Comparison of ENCODE assay signal across 17 mouse cellular contexts in genomic region chr1:54563923-54564322, GRCm38 (mm10). TPM values are rescaled to one million over a fixed set of nuclear protein-coding genes. Genes with fewer than 3 reads are reported as not detected.
DNase-seq lines count a peak whose midpoint lies in the region; ATAC-seq lines count a peak whose summit lies in the region.
"Had no signal": no experiment of that assay in that cellular context is flagged by ENCODE, and none has a peak within 500 bp of the region (broad histone marks: within the 10 kb centered on the region; RNA-seq: fewer than 3 reads in every experiment).

No protein-coding gene starts in this region.

- peak; percentile 21 for DNase-seq in lung, postnatal 36 days
- no peak for DNase-seq in lung, adult 18-20 months
- DNase-seq in monocyte, adult 2 months (ENCODE audit: low read depth in 1 of 2, low spot score in 2 of 2), result peak; percentile 22 to 27
- DNase-seq in adrenal gland, postnatal 14 days, result no peak
- no peak for DNase-seq in layer of hippocampus, postnatal 36 days
- DNase-seq in embryo, embryonic 11 days, result no peak
- DNase-seq: adrenal gland, postnatal 10 days; cerebellum, adult 9-10 months; forebrain, postnatal 0 days; gastrocnemius, postnatal 25 days; left cerebral cortex, postnatal 4 days; lung, postnatal 14 days; right cerebral cortex, postnatal 14 days; thymus, postnatal 36 days had no signal

- peak; percentile 98 for ATAC-seq in granulocyte monocyte progenitor cell, adult 5-6 weeks (replicated peaks; ENCODE audit: poor library complexity, severe bottlenecking)
- ATAC-seq: forebrain, postnatal 0 days; intestine, postnatal 0 days; midbrain, embryonic 16.5 days had no signal

RNA-seq across cellular contexts. Expression of gene Pgap1, which starts 6.4 kb away (rescaled TPM):
- total RNA-seq in granulocyte monocyte progenitor cell, adult 5-6 weeks (2014; fragmentation: Nextera tagmentation), result not detected in 2 replicates
- 0.39 and 0.67 TPM in 2 replicates for total RNA-seq in granulocyte monocyte progenitor cell, adult 5-6 weeks (2017)
- total RNA-seq in adrenal gland, postnatal 14 days (2021), result 5.4 and 10.2 TPM in 2 replicates
- total RNA-seq in layer of hippocampus, postnatal 36 days (2021), result 10 to 100 TPM; 19.4 to 19.6 TPM

Comparison
In these comparisons a context has a peak if more than half of its experiments do, and no peak if none do; other contexts are left out.
1. DNase-seq: peak in lung, postnatal 36 days (single experiment) and monocyte, adult 2 months (2 of 2); none in lung, adult 18-20 months (0 of 2), adrenal gland, postnatal 14 days (single experiment), layer of hippocampus, postnatal 36 days (0 of 2) and embryo, embryonic 11 days (single experiment).